ENCODE assay signal across 9 mouse cellular contexts in the genomic region with DNA sequence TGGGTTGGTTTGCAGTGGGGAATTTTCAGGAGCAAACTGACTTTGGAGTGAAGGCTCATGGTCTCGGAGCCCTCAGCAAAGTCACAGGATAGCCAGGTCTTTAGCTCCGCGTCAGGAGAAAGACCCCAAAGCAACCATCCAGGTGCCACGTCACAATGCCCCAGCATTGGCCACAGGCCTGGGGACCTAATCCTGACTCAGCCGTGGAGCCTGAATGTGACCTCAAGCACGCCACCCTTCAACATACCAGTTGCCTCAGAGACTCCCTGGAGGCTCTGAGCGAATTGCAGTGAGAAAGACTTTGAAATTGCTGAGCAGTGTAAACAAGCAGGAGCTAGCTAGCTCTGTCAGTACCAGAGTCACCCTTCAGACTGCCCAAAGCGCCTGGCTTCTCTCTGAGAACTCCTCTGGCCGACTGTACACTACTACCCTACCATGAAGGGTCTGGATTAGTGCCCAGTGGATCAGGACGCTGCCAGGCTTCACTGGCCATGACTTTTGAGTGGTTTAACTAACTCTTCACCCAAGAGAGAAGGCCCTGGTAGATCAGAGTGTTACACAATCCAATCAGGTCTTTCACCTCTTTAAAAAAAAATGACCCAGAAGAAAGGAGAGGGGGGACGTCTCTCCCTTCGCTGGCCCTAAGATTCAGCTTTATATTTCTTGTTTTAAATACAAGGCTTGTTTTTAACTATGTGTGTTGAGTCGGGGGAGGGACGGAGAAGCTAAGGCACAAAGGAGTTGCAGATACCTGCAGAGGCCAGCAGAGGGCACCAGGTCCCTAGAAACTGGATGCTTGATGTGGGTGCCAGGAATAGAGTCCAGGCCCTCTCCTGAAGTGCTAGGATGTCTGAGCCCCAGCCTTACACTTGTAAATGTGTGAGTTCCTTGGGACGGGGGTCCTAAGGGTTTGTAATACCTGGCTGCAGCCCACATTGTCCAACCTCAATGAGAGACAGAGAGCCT. TPM values are rescaled to one million over a fixed set of nuclear protein-coding genes. Genes with fewer than 3 reads are reported as not detected.
A peak's percentile ranks its signal among the peaks of the same experiment; 100 is the strongest.
DNase-seq lines count a peak whose midpoint lies in the region; ATAC-seq lines count a peak whose summit lies in the region.
"Had no signal": no experiment of that assay in that cellular context is flagged by ENCODE, and none has a peak within 500 bp of the region (broad histone marks: within the 10 kb centered on the region; RNA-seq: fewer than 3 reads in every experiment).

No protein-coding gene starts in this region.

- H3K9me3 ChIP-seq in heart, embryonic 11.5 days (replicated peaks; ENCODE audit: control insufficient read depth, low read length), result no peaks in the 10 kb centered on the region; the same call in 1 of the 2 replicates
- no peaks in the 10 kb centered on the region for H3K9me3 ChIP-seq in embryonic facial prominence, embryonic 14.5 days (ENCODE audit: control insufficient read depth, low read length)
- H3K9me3 ChIP-seq: limb, embryonic 15.5 days had no signal

- H3K27ac ChIP-seq in heart, embryonic 11.5 days (ENCODE audit: low read depth, low read length), result no peak overlapping the region
- no peak overlapping the region; the same call in 1 of the 2 replicates for H3K27ac ChIP-seq in embryonic facial prominence, embryonic 14.5 days (replicated peaks; ENCODE audit: low read depth, low read length)
- H3K27ac ChIP-seq: limb, embryonic 15.5 days had no signal

- no peak overlapping the region for H3K4me3 ChIP-seq in heart, embryonic 11.5 days (ENCODE audit: low read depth, low read length)
- H3K4me3 ChIP-seq in embryonic facial prominence, embryonic 14.5 days (ENCODE audit: low read depth, low read length), result no peak overlapping the region
- H3K4me3 ChIP-seq: limb, embryonic 15.5 days had no signal

- WGBS in heart, embryonic 11.5 days (ENCODE audit: insufficient replicate concordance), result 53% methylated on average over 15 of the region's 15 CpGs
- 48% methylated on average over 15 of the region's 15 CpGs for WGBS in embryonic facial prominence, embryonic 14.5 days

- peak; percentile 43 to 77 for DNase-seq in heart, adult 18-20 months
- DNase-seq in A20 (ENCODE audit: low read depth, low spot score), result peak; percentile 74
- DNase-seq in adrenal gland, adult 2 months, result peak; percentile 80
- peak; percentile 34 for DNase-seq in embryonic facial prominence, embryonic 14.5 days (ENCODE audit: low spot score)
- peak; percentile 64 for DNase-seq in kidney, postnatal 10 days
- peak; percentile 65 for DNase-seq in thymus, postnatal 0 days (ENCODE audit: low spot score)

- H3K36me3 ChIP-seq in heart, embryonic 11.5 days (ENCODE audit: control insufficient read depth, insufficient read depth, low read length), result no peaks in the 10 kb centered on the region
- no peaks in the 10 kb centered on the region for H3K36me3 ChIP-seq in embryonic facial prominence, embryonic 14.5 days (ENCODE audit: control insufficient read depth, insufficient read depth, low read length)
- H3K36me3 ChIP-seq: limb, embryonic 15.5 days had no signal

- no peak overlapping the region for H3K4me2 ChIP-seq in heart, embryonic 11.5 days
- no peak overlapping the region for H3K4me2 ChIP-seq in embryonic facial prominence, embryonic 14.5 days (ENCODE audit: low read depth, low read length)
- H3K4me2 ChIP-seq: limb, embryonic 15.5 days had no signal

- H3K4me1 ChIP-seq in heart, embryonic 11.5 days (ENCODE audit: control insufficient read depth, insufficient read depth, low read length), result no peaks in the 10 kb centered on the region
- no peaks in the 10 kb centered on the region for H3K4me1 ChIP-seq in embryonic facial prominence, embryonic 14.5 days (ENCODE audit: control insufficient read depth, insufficient read depth, low read length)
- H3K4me1 ChIP-seq: limb, embryonic 15.5 days had no signal

- no peak for ATAC-seq in heart, embryonic 11.5 days (replicated peaks; ENCODE audit: insufficient number of reproducible peaks, low FRiP score, low TSS enrichment)
- no peak for ATAC-seq in embryonic facial prominence, embryonic 14.5 days (ENCODE audit: low read depth)
- peak; percentile 49; the same call in 1 of the 2 replicates for ATAC-seq in megakaryocyte-erythroid progenitor cell, adult 5-6 weeks (replicated peaks; ENCODE audit: low FRiP score, low TSS enrichment, poor library complexity, severe bottlenecking)

- no peak overlapping the region for H3K9ac ChIP-seq in heart, embryonic 11.5 days (ENCODE audit: low read depth, low read length)
- H3K9ac ChIP-seq in embryonic facial prominence, embryonic 14.5 days (ENCODE audit: low read depth, low read length), result no peak overlapping the region
- H3K9ac ChIP-seq: limb, embryonic 15.5 days had no signal

- no peaks in the 10 kb centered on the region for H3K27me3 ChIP-seq in heart, embryonic 11.5 days (ENCODE audit: control insufficient read depth, insufficient read depth, low read length)
- H3K27me3 ChIP-seq in embryonic facial prominence, embryonic 14.5 days (replicated peaks; ENCODE audit: control insufficient read depth, insufficient read depth, low read length), result no peaks in the 10 kb centered on the region
- H3K27me3 ChIP-seq: limb, embryonic 15.5 days had no signal

RNA-seq across cellular contexts. Expression of a gene that starts 21.8 kb away (rescaled TPM):
- 10 to 100 TPM; 35.0 to 37.0 TPM for total RNA-seq in heart, adult 18-20 months (2021)
- polyA plus RNA-seq in heart, embryonic 11.5 days (2014; fragmentation: Nextera tagmentation; extraction: Ambion mirVana), result 5.7 and 6.4 TPM in 2 replicates
- 10 to 100 TPM; 16.0 to 24.6 TPM for total RNA-seq in adrenal gland, adult 2 months (2021)
- 15.2 and 21.6 TPM in 2 replicates for polyA plus RNA-seq in adrenal gland, adult 2 months (2012; rRNA removed)
- polyA plus RNA-seq in embryonic facial prominence, embryonic 14.5 days (2014; fragmentation: Nextera tagmentation; extraction: Ambion mirVana), result 2.9 and 3.0 TPM in 2 replicates
- 14.5 and 19.2 TPM in 2 replicates for total RNA-seq in megakaryocyte-erythroid progenitor cell, adult 5-6 weeks (2014; fragmentation: Nextera tagmentation)
- total RNA-seq in megakaryocyte-erythroid progenitor cell, adult 5-6 weeks (2017), result 17.0 and 32.2 TPM in 2 replicates
- 6.6 and 7.0 TPM in 2 replicates for polyA plus RNA-seq in thymus, postnatal 0 days (2015; fragmentation: Nextera tagmentation; extraction: Ambion mirVana)

RNA-seq across cellular contexts. Expression of a gene that starts 22.0 kb away (rescaled TPM):
- 1 to 10 TPM in 1 of 2 experiments, not detected in 1; 1.0 TPM for total RNA-seq in heart, adult 18-20 months (2021)
- 0.13 and 0.14 TPM in 2 replicates for polyA plus RNA-seq in heart, embryonic 11.5 days (2014; fragmentation: Nextera tagmentation; extraction: Ambion mirVana)
- total RNA-seq in adrenal gland, adult 2 months (2021), result under 1 TPM; 0.32 to 0.41 TPM
- polyA plus RNA-seq in adrenal gland, adult 2 months (2012; rRNA removed), result 0.35 and 0.65 TPM in 2 replicates
- polyA plus RNA-seq in embryonic facial prominence, embryonic 14.5 days (2014; fragmentation: Nextera tagmentation; extraction: Ambion mirVana), result 0.65 TPM in 1 of 2 replicates, not detected in the other
- total RNA-seq in megakaryocyte-erythroid progenitor cell, adult 5-6 weeks (2014; fragmentation: Nextera tagmentation), result not detected in 2 replicates
- total RNA-seq in megakaryocyte-erythroid progenitor cell, adult 5-6 weeks (2017), result not detected in 2 replicates
- polyA plus RNA-seq in thymus, postnatal 0 days (2015; fragmentation: Nextera tagmentation; extraction: Ambion mirVana), result 0.55 and 0.93 TPM in 2 replicates

RNA-seq across cellular contexts. Expression of a gene that starts 56.8 kb away (rescaled TPM):
- not detected for total RNA-seq in heart, adult 18-20 months (2021)
- polyA plus RNA-seq in heart, embryonic 11.5 days (2014; fragmentation: Nextera tagmentation; extraction: Ambion mirVana), result 5.5 and 6.5 TPM in 2 replicates
- total RNA-seq in adrenal gland, adult 2 months (2021), result under 1 TPM in 1 of 2 experiments, not detected in 1; 0.10 TPM
- polyA plus RNA-seq in adrenal gland, adult 2 months (2012; rRNA removed), result not detected in 2 replicates
- polyA plus RNA-seq in embryonic facial prominence, embryonic 14.5 days (2014; fragmentation: Nextera tagmentation; extraction: Ambion mirVana), result 13.3 and 21.3 TPM in 2 replicates
- not detected in 2 replicates for total RNA-seq in megakaryocyte-erythroid progenitor cell, adult 5-6 weeks (2014; fragmentation: Nextera tagmentation)
- total RNA-seq in megakaryocyte-erythroid progenitor cell, adult 5-6 weeks (2017), result not detected in 2 replicates
- 0.78 and 1.2 TPM in 2 replicates for polyA plus RNA-seq in thymus, postnatal 0 days (2015; fragmentation: Nextera tagmentation; extraction: Ambion mirVana)
